Mouse (Mus musculus) ES-E14 (cell line): ENCODE measurements around the gene Nop53. TPM values are rescaled to one million over a fixed set of nuclear protein-coding genes. Genes with fewer than 3 reads are reported as not detected.

Experiments used
- DNase-seq: peaks from one replicate; pipeline ENCODE4 v3.0.0-alpha.2; 2013; ENCODE audit warnings: low read depth, low spot score
- H3K27ac ChIP-seq: 2 replicates; pipeline ENCODE4 v1.5.1; 2012; ENCODE audit warnings: low read depth, mild to moderate bottlenecking, low read length, moderate library complexity, mixed read lengths; ENCODE audit not compliant: poor library complexity, insufficient read depth, severe bottlenecking
- H3K36me3 ChIP-seq: 2 replicates; pipeline ENCODE4 v1.6.1; 2012; ENCODE audit warnings: mild to moderate bottlenecking, low read length, moderate library complexity, mixed read lengths; ENCODE audit not compliant: control insufficient read depth, poor library complexity, insufficient read depth, severe bottlenecking
- H3K4me1 ChIP-seq, 2 experiments: fragments of 150-350 bp in 1 of 2; sonication (generic) in 1 of 2; 2 replicates each; pipeline ENCODE4 v1.6.1; 2012; ENCODE audit warnings: low read length in 2 of 2, mild to moderate bottlenecking in 1 of 2, mixed read lengths in 1 of 2; ENCODE audit not compliant: control insufficient read depth in 2 of 2, insufficient read depth in 2 of 2, poor library complexity in 1 of 2
- H3K4me3 ChIP-seq, 2 experiments: fragments of 150-350 bp in 1 of 2; sonication (generic) in 1 of 2; 2 replicates each; pipeline ENCODE4 v1.5.1; 2012; ENCODE audit warnings: low read length in 2 of 2, low read depth in 1 of 2, mild to moderate bottlenecking in 1 of 2, mixed read lengths in 1 of 2; ENCODE audit not compliant: insufficient read depth in 1 of 2, poor library complexity in 1 of 2, severe bottlenecking in 1 of 2
- H3K9ac ChIP-seq: 2 replicates; pipeline ENCODE4 v1.6.1; 2012; ENCODE audit warnings: low read depth, mild to moderate bottlenecking, low read length, mixed read lengths; ENCODE audit not compliant: poor library complexity, insufficient read depth, severe bottlenecking
- H3K9me3 ChIP-seq: fragments of 150-350 bp; sonication (generic); 2 replicates; pipeline ENCODE4 v1.6.1; 2012; ENCODE audit warnings: low read depth, mild to moderate bottlenecking, low read length; ENCODE audit not compliant: control insufficient read depth, insufficient read depth
- CHD2 ChIP-seq: IDR thresholded peaks from 2 replicates; pipeline ENCODE4 v1.6.1; 2014; ENCODE audit warnings: mild to moderate bottlenecking, low read depth, low read length, inconsistent platforms
- HCFC1 ChIP-seq: IDR thresholded peaks from 2 replicates; pipeline ENCODE4 v1.6.1; 2012; ENCODE audit warnings: low read length, inconsistent platforms, borderline replicate concordance; ENCODE audit not compliant: insufficient read depth
- MAFK ChIP-seq: IDR thresholded peaks from 2 replicates; pipeline ENCODE4 v1.6.1; 2014; ENCODE audit warnings: mild to moderate bottlenecking, low read depth, low read length, inconsistent platforms; ENCODE audit not compliant: insufficient read depth
- ZC3H11A ChIP-seq: IDR thresholded peaks from 2 replicates; pipeline ENCODE4 v1.6.1; 2012; ENCODE audit warnings: low read depth, mild to moderate bottlenecking, inconsistent platforms, low read length, borderline replicate concordance
- ZNF384 ChIP-seq: IDR thresholded peaks from 2 replicates; pipeline ENCODE4 v1.6.1; 2012; ENCODE audit warnings: low read depth, low read length, inconsistent platforms
- in situ Hi-C, 2 experiments: fragments of 600-800 bp; cut with MboI; formaldehyde crosslinking; loops; one replicate each; pipeline ENCODE4 v1.15.1; 2025; ENCODE audit warnings: low sequenced_read_pairs in 2 of 2, inconsistent platforms in 1 of 2; ENCODE audit not compliant: unreplicated experiment in 2 of 2
- total RNA-seq: library from RNA; depleted of rRNA; stranded (reverse); fragments of 300-350 nt; gene quantifications from 2 replicates; pipeline ENCODE4 v1.2.3, GENCODE M21; 2012

The Nop53 gene
- total RNA-seq, 1 experiment = 212 TPM

GRCm38 (mm10) chr7:15975904-15976303, 30.0 kb upstream of the Nop53 start:
- Histone ChIP-seq H3K9ac (no peak overlapping the region), H3K27ac (no peak overlapping the region), H3K9me3 (no peaks in the 10 kb centered on the region), H3K36me3 (peaks cover 5% of the 10 kb centered on the region; the same call in 1 of the 2 replicates), H3K4me1 (peaks cover 2 to 41% of the 10 kb centered on the region in 2 experiments; a peak in 2 of 4 replicates), H3K4me3 (no peak overlapping the region)
- in situ Hi-C loops = no loop called here
- TF ChIP-seq CHD2 (no peak), HCFC1 (no peak), MAFK (no peak), ZNF384 (no peak), ZC3H11A (no peak)
- peak; percentile 51 for DNase-seq

- DNase-seq = no peak
- Histone ChIP-seq H3K36me3 (peaks cover 5% of the 10 kb centered on the region; the same call in 1 of the 2 replicates), H3K9me3 (no peaks in the 10 kb centered on the region), H3K9ac (no peak overlapping the region), H3K4me1 (peaks cover 2 to 41% of the 10 kb centered on the region in 2 experiments; a peak in 2 of 4 replicates), H3K27ac (no peak overlapping the region), H3K4me3 (no peak overlapping the region)
- TF ChIP-seq ZC3H11A (no peak), ZNF384 (no peak), MAFK (no peak), HCFC1 (no peak), CHD2 (no peak)
- in situ Hi-C loops = no loop called here
Observed at GRCm38 (mm10) chr7:15975451-15975850, 29.6 kb upstream of the Nop53 start.

- Histone ChIP-seq H3K27ac (no peak overlapping the region), H3K4me1 (peaks cover 2 to 38% of the 10 kb centered on the region in 2 experiments; a peak in 2 of 4 replicates), H3K9ac (no peak overlapping the region), H3K9me3 (no peaks in the 10 kb centered on the region), H3K4me3 (no peak overlapping the region), H3K36me3 (peaks cover 5% of the 10 kb centered on the region; the same call in 1 of the 2 replicates)
- peak; percentile 63 for DNase-seq
- 0 out of 2 replicates have a peak, but pooled peaks have one; percentile 12 for TF ChIP-seq ZNF384
- no peak for TF ChIP-seq MAFK
- in situ Hi-C loops = loop anchor here in 1 of 2 experiments (25.0 kb wide), 2 partner anchors 163 to 288 kb away; partner anchors contain the start of genes C5ar1, Inafm1 and Slc8a2
Observed at GRCm38 (mm10) chr7:15974712-15975111, 28.8 kb upstream of the Nop53 start.

- Histone ChIP-seq H3K27ac (no peak overlapping the region), H3K36me3 (no peaks in the 10 kb centered on the region; the same call in 1 of the 2 replicates), H3K4me1 (peaks cover 2 to 28% of the 10 kb centered on the region in 2 experiments; a peak in 2 of 4 replicates), H3K9me3 (no peaks in the 10 kb centered on the region), H3K4me3 (peak overlapping the region; percentile 58 to 62), H3K9ac (peak overlapping the region; percentile 35; the same call in 1 of the 2 replicates)
- TF ChIP-seq ZC3H11A (no peak), HCFC1 (no peak), ZNF384 (no peak), MAFK (no peak), CHD2 (no peak)
- DNase-seq = peak; percentile 68
- in situ Hi-C loops = loop anchor here in 1 of 2 experiments (25.0 kb wide), 2 partner anchors 165 to 290 kb away; partner anchors contain the start of genes C5ar1, Inafm1 and Slc8a2
Observed at GRCm38 (mm10) chr7:15972247-15972646, 26.4 kb upstream of the Nop53 start.

- Histone ChIP-seq H3K4me1 (peaks cover 2 to 10% of the 10 kb centered on the region in 2 experiments; a peak in 1 of 4 replicates), H3K36me3 (no peaks in the 10 kb centered on the region), H3K27ac (no peak overlapping the region), H3K9ac (no peak overlapping the region), H3K9me3 (no peaks in the 10 kb centered on the region), H3K4me3 (no peak overlapping the region)
- no peak for TF ChIP-seq ZNF384
- TF ChIP-seq MAFK = no peak
- TF ChIP-seq HCFC1 = no peak
- no peak for TF ChIP-seq CHD2
- no peak for TF ChIP-seq ZC3H11A
- DNase-seq = no peak
- in situ Hi-C loops = loop anchor here in 1 of 2 experiments (25.0 kb wide), 2 partner anchors 168 to 293 kb away; partner anchors contain the start of genes C5ar1, Inafm1 and Slc8a2
Observed at GRCm38 (mm10) chr7:15969674-15970073, 23.8 kb upstream of the Nop53 start.
